Mouse (Mus musculus): ENCODE results near the gene Fry. TPM values are rescaled to one million over a fixed set of nuclear protein-coding genes. Genes with fewer than 3 reads are reported as not detected.

The Fry gene
- polyA plus RNA-seq, 1 experiment, result 2.1 TPM

DNA sequence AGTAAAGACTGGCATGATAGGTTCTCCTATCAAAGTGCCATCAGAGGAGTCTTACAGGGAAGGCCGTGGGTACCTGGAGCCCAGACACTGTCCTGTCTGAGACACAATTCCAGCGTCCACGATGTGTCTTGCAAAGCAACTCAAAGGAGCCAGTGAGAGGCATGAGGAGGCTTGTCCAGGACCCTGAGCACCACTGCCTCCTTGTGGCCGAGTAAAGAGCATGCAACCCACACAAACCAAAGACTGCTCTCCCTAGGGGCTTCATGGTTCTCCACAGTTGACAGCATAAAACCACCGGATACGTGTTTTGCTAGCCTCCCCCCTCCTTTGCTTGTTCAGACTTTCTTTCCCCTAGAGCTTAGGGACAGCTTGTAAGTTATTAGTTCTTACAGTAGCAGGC lies 39.2 kb downstream of the Fry start:
- TF ChIP-seq TCF12 (IDR thresholded peaks at IDR 0.05; ENCODE audit: insufficient read depth, poor library complexity, severe bottlenecking) (no peak), MYOG (IDR thresholded peaks at IDR 0.05; ENCODE audit: control insufficient read depth in 1 of 3, insufficient read depth in 1 of 3, insufficient read length in 2 of 3, low read depth in 2 of 3) (no peak), MYOD1 (IDR thresholded peaks at IDR 0.05; ENCODE audit: control insufficient read depth in 1 of 3, insufficient read length in 2 of 3, low read depth in 2 of 3) (no peak), USF1 (IDR thresholded peaks at IDR 0.05; ENCODE audit: low read depth) (no peak), POLR2AphosphoS2 (IDR thresholded peaks at IDR 0.05; ENCODE audit: insufficient read length, low read depth) (no peak), CEBPB (IDR thresholded peaks at IDR 0.05; ENCODE audit: insufficient read depth, poor library complexity, severe bottlenecking) (no peak), REST (IDR thresholded peaks at IDR 0.05; ENCODE audit: insufficient read depth, insufficient read length) (no peak), SRF (IDR thresholded peaks at IDR 0.05; ENCODE audit: control insufficient read depth, insufficient read length, low read depth) (no peak), E2F4 (IDR thresholded peaks at IDR 0.05; ENCODE audit: insufficient read depth) (no peak), MAX (IDR thresholded peaks at IDR 0.05; ENCODE audit: low read depth) (no peak)
- no peak overlapping the region for H3ac ChIP-seq (ENCODE audit: control insufficient read depth, insufficient read length)
- no peaks in the 10 kb centered on the region for H3K27me3 ChIP-seq (ENCODE audit: control insufficient read depth, insufficient read depth, insufficient read length)
- H3K79me2 ChIP-seq (ENCODE audit: control insufficient read depth, insufficient read depth), result no peaks in the 10 kb centered on the region
- H3K36me3 ChIP-seq (ENCODE audit: control insufficient read depth, insufficient read depth), result no peaks in the 10 kb centered on the region
- no peak overlapping the region for H3K4me3 ChIP-seq
- H3K4me2 ChIP-seq (ENCODE audit: low read depth), result no peak overlapping the region

- Histone ChIP-seq H3K79me2 (ENCODE audit: control insufficient read depth, insufficient read depth) (no peaks in the 10 kb centered on the region), H3ac (ENCODE audit: control insufficient read depth, insufficient read length) (no peak overlapping the region), H3K4me3 (no peak overlapping the region), H3K4me2 (ENCODE audit: low read depth) (no peak overlapping the region), H3K36me3 (ENCODE audit: control insufficient read depth, insufficient read depth) (no peaks in the 10 kb centered on the region), H3K27me3 (ENCODE audit: control insufficient read depth, insufficient read depth, insufficient read length) (no peaks in the 10 kb centered on the region)
- no peak for TF ChIP-seq REST (IDR thresholded peaks at IDR 0.05; ENCODE audit: insufficient read depth, insufficient read length)
- TF ChIP-seq CEBPB (IDR thresholded peaks at IDR 0.05; ENCODE audit: insufficient read depth, poor library complexity, severe bottlenecking), result no peak
- no peak for TF ChIP-seq MAX (IDR thresholded peaks at IDR 0.05; ENCODE audit: low read depth)
- TF ChIP-seq USF1 (IDR thresholded peaks at IDR 0.05; ENCODE audit: low read depth), result no peak
- TF ChIP-seq E2F4 (IDR thresholded peaks at IDR 0.05; ENCODE audit: insufficient read depth), result no peak
- TF ChIP-seq TCF12 (IDR thresholded peaks at IDR 0.05; ENCODE audit: insufficient read depth, poor library complexity, severe bottlenecking), result no peak
- no peak for TF ChIP-seq MYOG (IDR thresholded peaks at IDR 0.05; ENCODE audit: control insufficient read depth in 1 of 3, insufficient read depth in 1 of 3, insufficient read length in 2 of 3, low read depth in 2 of 3)
- TF ChIP-seq POLR2A (IDR thresholded peaks at IDR 0.05; ENCODE audit: insufficient read length, low read depth), result no peak
- TF ChIP-seq POLR2AphosphoS2 (IDR thresholded peaks at IDR 0.05; ENCODE audit: insufficient read length, low read depth), result no peak
- no peak for TF ChIP-seq TCF3 (IDR thresholded peaks at IDR 0.05; ENCODE audit: insufficient read length, low read depth)
- TF ChIP-seq MYOD1 (IDR thresholded peaks at IDR 0.05; ENCODE audit: control insufficient read depth in 1 of 3, insufficient read length in 2 of 3, low read depth in 2 of 3), result no peak
- TF ChIP-seq SRF (IDR thresholded peaks at IDR 0.05; ENCODE audit: control insufficient read depth, insufficient read length, low read depth), result no peak
Measured at GRCm38 (mm10) chr5:150159151-150159550, 40.7 kb downstream of the Fry start.

- TF ChIP-seq TCF12 (IDR thresholded peaks at IDR 0.05; ENCODE audit: insufficient read depth, poor library complexity, severe bottlenecking) (no peak), POLR2A (IDR thresholded peaks at IDR 0.05; ENCODE audit: insufficient read length, low read depth) (no peak), REST (IDR thresholded peaks at IDR 0.05; ENCODE audit: insufficient read depth, insufficient read length) (no peak), MYOG (IDR thresholded peaks at IDR 0.05; ENCODE audit: control insufficient read depth in 1 of 3, insufficient read depth in 1 of 3, insufficient read length in 2 of 3, low read depth in 2 of 3) (no peak), SRF (IDR thresholded peaks at IDR 0.05; ENCODE audit: control insufficient read depth, insufficient read length, low read depth) (no peak), TCF3 (IDR thresholded peaks at IDR 0.05; ENCODE audit: insufficient read length, low read depth) (no peak), MAX (IDR thresholded peaks at IDR 0.05; ENCODE audit: low read depth) (no peak), E2F4 (IDR thresholded peaks at IDR 0.05; ENCODE audit: insufficient read depth) (no peak)
- H3K27me3 ChIP-seq (ENCODE audit: control insufficient read depth, insufficient read depth, insufficient read length), result no peaks in the 10 kb centered on the region
Measured at GRCm38 (mm10) chr5:150161193-150161592, 42.7 kb downstream of the Fry start.

DNA sequence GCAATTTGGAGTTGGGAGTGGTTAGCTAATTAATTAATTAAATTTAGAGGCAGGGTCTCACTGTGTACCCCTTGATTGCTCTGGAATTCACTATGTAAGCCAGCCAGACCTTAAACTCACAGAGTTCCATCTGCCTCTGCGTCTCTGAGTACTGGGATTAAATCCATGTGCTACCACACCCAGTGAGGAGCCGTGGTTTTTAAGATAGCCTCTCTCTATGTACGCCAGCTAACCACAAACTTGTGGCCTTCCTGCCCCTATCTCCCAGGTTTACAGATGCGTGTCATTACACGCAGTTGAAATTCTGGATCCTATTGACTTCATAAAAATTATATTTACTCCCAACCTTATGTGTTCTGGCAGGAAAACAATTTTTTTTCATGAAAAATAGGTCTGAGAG lies 43.5 kb downstream of the Fry start:
- Histone ChIP-seq H3K79me2 (ENCODE audit: control insufficient read depth, insufficient read depth) (no peaks in the 10 kb centered on the region), H3K4me3 (no peak overlapping the region), H3ac (ENCODE audit: control insufficient read depth, insufficient read length) (no peak overlapping the region), H3K27me3 (ENCODE audit: control insufficient read depth, insufficient read depth, insufficient read length) (no peaks in the 10 kb centered on the region), H3K4me2 (ENCODE audit: low read depth) (no peak overlapping the region), H3K36me3 (ENCODE audit: control insufficient read depth, insufficient read depth) (no peaks in the 10 kb centered on the region)
- TF ChIP-seq POLR2AphosphoS2 (IDR thresholded peaks at IDR 0.05; ENCODE audit: insufficient read length, low read depth) (no peak), REST (IDR thresholded peaks at IDR 0.05; ENCODE audit: insufficient read depth, insufficient read length) (no peak), SRF (IDR thresholded peaks at IDR 0.05; ENCODE audit: control insufficient read depth, insufficient read length, low read depth) (no peak), MYOG (IDR thresholded peaks at IDR 0.05; ENCODE audit: control insufficient read depth in 1 of 3, insufficient read depth in 1 of 3, insufficient read length in 2 of 3, low read depth in 2 of 3) (no peak), MAX (IDR thresholded peaks at IDR 0.05; ENCODE audit: low read depth) (no peak), E2F4 (IDR thresholded peaks at IDR 0.05; ENCODE audit: insufficient read depth) (no peak), POLR2A (IDR thresholded peaks at IDR 0.05; ENCODE audit: insufficient read length, low read depth) (no peak), CEBPB (IDR thresholded peaks at IDR 0.05; ENCODE audit: insufficient read depth, poor library complexity, severe bottlenecking) (no peak), MYOD1 (IDR thresholded peaks at IDR 0.05; ENCODE audit: control insufficient read depth in 1 of 3, insufficient read length in 2 of 3, low read depth in 2 of 3) (no peak), TCF3 (IDR thresholded peaks at IDR 0.05; ENCODE audit: insufficient read length, low read depth) (no peak), USF1 (IDR thresholded peaks at IDR 0.05; ENCODE audit: low read depth) (no peak), TCF12 (IDR thresholded peaks at IDR 0.05; ENCODE audit: insufficient read depth, poor library complexity, severe bottlenecking) (no peak)

More at GRCm38 (mm10) chr5:150161193-150161592, 42.7 kb downstream of the Fry start:
- no peak overlapping the region for H3K4me3 ChIP-seq
- no peaks in the 10 kb centered on the region for H3K79me2 ChIP-seq (ENCODE audit: control insufficient read depth, insufficient read depth)
- H3ac ChIP-seq (ENCODE audit: control insufficient read depth, insufficient read length), result no peak overlapping the region
- no peaks in the 10 kb centered on the region for H3K36me3 ChIP-seq (ENCODE audit: control insufficient read depth, insufficient read depth)
- H3K4me2 ChIP-seq (ENCODE audit: low read depth), result no peak overlapping the region
